Mouse (Mus musculus) induced T-regulatory cell, adult 2 months (primary cell): Measurements from ENCODE around the gene Cwf19l2.
"Not testable (repeated sequence)": the region's sequence is repeated elsewhere in the genome, so short reads cannot be mapped to it uniquely, and the experiment has no call there.

ENCODE experiments used
- DNase-seq: peaks from one replicate; pipeline ENCODE4 v3.0.0-alpha.2; 2012; ENCODE audit warnings: low read depth

The Cwf19l2 gene

GRCm38 (mm10) chr9:3403251-3404208 is at the start of gene Cwf19l2:
Cwf19l2 (plus strand) TSS chr9:3403592.
- peak; percentile 96 for DNase-seq

- not testable (repeated sequence) for DNase-seq
Measured at GRCm38 (mm10) chr9:3376323-3376722, 27.1 kb upstream of the Cwf19l2 start.

- DNase-seq: no peak
Measured at GRCm38 (mm10) chr9:3404372-3404771, 980 bp downstream of the Cwf19l2 start.

- DNase-seq: not testable (repeated sequence)
Measured at GRCm38 (mm10) chr9:3439555-3440300, 36.3 kb downstream of the Cwf19l2 start.

GRCm38 (mm10) chr9:3471897-3472296 is 68.5 kb downstream of the Cwf19l2 start:
- no peak for DNase-seq

- DNase-seq: no peak
Measured at GRCm38 (mm10) chr9:3518645-3519044, 115.3 kb downstream of the Cwf19l2 start.

- no peak for DNase-seq
Measured at GRCm38 (mm10) chr9:3519178-3519577, 115.8 kb downstream of the Cwf19l2 start.

- DNase-seq: no peak
Measured at GRCm38 (mm10) chr9:3521031-3521430, 117.6 kb downstream of the Cwf19l2 start.
